Mouse (Mus musculus) testis, postnatal 14 days (tissue): Measurements from ENCODE around the gene Wdr19.
"Not testable (repeated sequence)": the region's sequence is repeated elsewhere in the genome, so short reads cannot be mapped to it uniquely, and the experiment has no call there.

Experiments used
- DNase-seq: peaks from one replicate; pipeline ENCODE4 v3.0.0; 2021; ENCODE audit warnings: low spot score

The Wdr19 gene

GRCm38 (mm10) chr5:65194441-65194840, 5.1 kb upstream of the Wdr19 start:
- DNase-seq = no peak

GRCm38 (mm10) chr5:65204726-65205125, 5.2 kb downstream of the Wdr19 start:
- no peak for DNase-seq

GRCm38 (mm10) chr5:65213321-65213720, 13.8 kb downstream of the Wdr19 start:
- no peak for DNase-seq

DNA sequence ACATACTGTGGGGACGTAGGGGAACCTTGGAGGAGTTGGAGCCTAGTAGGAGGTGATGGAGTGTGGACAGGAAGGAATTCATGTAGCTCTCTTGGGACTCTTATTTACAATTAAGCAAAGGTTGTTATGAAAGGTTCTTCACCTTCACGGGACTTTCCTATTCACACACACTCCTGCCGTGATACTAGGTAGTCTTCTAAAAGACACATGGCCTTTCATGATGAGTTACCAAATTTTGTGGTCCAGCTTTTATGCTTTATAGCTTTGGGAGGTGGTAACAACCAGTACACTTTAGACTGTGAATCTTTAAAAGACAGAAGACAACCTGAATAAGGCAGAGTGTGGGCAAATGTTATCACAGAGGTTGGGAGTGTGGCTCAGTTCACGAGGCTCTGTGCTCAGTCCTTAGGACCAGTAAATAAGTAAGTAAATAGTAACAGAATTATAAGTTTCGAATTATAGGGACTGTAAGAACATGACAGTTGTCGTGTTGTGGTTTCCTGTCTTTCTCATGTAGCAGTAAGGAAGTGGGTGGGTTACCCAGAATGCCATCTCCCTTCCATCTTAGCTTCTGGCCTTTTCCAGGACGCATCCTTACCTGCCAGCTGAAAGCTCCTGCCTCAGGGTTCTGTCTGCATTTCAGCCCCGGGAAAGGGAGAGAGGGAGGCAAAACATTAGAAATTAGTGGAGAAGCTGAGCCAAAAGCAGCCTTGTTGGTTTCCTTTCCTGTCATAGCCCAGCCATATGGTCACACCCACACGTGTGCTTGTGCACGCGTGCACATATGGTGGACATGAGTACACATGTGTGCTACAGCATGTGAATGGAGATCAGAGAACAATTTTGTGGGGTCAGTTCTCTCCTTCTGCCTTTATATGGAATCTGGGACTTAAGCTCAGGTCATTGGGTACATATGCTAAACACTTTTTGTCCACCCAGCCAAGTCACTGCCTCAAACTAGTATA, 18.1 kb downstream of the Wdr19 start:
- no peak for DNase-seq

GRCm38 (mm10) chr5:65221037-65221436, 21.5 kb downstream of the Wdr19 start:
- no peak for DNase-seq

DNA sequence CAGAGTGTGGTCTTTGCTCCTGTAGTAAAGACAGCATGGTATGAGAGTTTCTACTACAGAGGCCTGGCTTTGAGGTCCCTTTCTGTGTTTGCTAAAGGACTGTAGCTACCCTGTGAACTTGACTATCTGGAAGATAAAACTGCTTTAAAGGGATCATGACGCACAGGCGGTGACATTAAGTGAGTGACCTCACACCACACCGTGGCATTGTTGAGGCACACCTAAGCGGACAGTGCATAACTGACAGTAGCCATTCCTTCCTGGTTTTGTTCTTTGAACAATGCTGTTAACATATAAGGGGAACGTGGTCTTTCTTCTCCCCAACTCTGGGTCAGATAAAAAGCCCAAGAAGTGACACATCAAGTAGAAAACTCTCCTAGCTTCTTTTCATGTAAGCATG, 24.6 kb downstream of the Wdr19 start:
- no peak for DNase-seq

DNA sequence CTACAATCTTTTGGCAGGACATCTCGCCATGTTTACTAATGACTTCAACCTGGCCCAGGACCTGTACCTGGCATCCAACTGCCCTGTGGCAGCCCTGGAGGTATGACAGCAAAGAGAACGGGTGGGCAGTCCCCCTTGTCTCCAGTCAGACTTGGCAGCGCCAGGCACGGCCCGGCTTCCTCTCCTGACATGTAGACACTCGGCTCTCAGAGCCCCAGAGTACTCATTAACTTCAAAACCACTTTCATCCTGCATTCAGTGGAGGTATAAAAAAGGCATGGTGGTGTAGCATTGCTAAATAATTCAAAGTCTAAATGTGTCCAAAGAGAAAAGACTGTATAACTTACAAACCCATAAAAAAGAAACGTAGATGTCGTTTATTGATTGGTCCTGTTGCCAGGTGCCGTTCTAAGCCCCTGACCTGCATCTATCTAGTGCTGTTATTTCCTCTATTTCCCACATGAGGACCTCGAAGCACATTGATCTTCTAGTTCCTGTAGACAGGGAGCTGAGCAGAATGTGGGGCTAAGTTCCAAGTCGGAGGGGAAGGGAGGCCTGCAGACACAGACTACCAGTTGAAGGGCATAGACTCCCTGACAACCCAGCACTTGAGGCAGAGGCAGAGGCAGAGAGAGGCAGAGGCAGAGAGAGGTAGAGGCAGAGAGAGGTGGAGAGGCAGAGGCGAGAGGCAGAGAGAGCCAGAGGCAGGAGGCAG, 31.9 kb downstream of the Wdr19 start:
- no peak for DNase-seq

- DNase-seq = no peak
Measured at GRCm38 (mm10) chr5:65242740-65243139, 43.2 kb downstream of the Wdr19 start.

DNA sequence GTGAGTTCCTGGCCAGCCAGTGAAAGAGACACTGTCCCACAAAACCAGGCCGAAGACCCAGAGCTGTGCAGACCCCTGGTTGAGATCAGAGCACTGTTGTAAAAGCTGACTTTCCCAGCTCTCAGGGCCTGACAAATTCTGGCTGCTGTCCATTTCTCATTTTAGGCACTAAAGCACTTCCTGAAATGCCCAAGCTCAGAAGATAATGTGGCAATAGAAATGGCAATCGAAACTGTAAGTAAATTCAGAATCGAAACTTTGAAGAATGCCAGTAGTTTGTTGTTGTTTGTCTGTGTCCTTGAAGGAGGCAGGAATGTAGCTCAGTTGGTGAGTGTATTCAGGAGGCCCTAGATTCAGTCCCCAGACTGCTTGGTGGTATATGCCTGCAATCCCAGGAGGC, 47.8 kb downstream of the Wdr19 start:
- no peak for DNase-seq

DNA sequence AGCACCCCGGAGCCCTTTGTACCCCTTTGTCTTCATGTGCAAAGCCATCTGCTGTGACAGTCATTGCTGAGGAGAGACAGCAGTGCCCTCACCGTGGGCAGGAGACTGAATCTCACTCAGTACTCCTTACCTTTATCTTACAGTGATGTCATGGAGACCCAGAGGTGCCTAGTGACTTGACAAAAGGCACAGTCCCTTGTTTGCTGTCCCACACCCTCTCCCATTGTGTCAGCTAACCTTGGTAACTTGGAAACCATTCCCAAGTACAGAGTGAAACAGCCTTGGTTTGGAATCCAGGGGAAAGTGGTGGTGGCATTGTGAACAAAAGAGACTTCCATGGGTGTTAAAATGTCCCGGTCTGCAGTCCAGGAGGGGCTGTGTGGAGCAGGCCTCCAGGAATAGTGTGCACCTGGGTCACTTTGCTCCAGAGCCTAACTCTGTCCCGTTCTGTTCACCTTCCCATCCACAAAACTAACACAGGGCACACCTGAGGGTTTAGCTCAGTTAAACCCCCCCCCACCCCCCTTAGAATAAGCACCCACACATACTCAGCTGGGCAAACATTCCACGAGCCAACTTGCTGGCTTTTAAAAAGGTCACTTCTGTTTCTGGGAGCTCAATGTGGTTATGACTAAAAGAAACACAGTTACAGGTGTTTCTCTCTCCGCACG, 50.8 kb downstream of the Wdr19 start:
- DNase-seq = no peak

GRCm38 (mm10) chr5:65257910-65258505, 58.5 kb downstream of the Wdr19 start:
- DNase-seq = no peak

DNA sequence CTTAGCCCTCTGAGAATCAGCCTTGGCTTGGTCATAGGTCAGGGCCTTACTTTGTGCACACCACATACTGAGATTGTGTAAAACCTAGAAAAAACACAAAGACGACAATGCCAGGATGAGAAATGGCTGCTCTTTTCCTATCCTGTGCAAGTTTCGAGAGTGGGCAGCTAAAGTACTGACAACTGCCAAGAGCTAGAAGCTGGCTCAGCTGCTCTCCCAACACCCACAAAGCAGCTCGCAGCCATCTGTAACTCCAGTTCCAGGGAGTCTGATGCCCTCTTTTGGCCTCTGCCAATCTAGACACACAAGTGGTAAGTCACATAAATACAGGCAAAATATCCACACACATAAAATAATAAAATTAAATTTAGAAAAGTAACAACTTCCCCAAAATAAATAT, 74.5 kb downstream of the Wdr19 start:
- no peak for DNase-seq

- no peak for DNase-seq
Measured at GRCm38 (mm10) chr5:65279133-65279651, 79.7 kb downstream of the Wdr19 start.

GRCm38 (mm10) chr5:65281216-65281615, 81.7 kb downstream of the Wdr19 start:
- DNase-seq = no peak

GRCm38 (mm10) chr5:65284171-65284570, 84.7 kb downstream of the Wdr19 start:
- no peak for DNase-seq

- no peak for DNase-seq
Measured at GRCm38 (mm10) chr5:65287751-65288701, 88.5 kb downstream of the Wdr19 start.

GRCm38 (mm10) chr5:65289009-65289408, 89.5 kb downstream of the Wdr19 start:
- DNase-seq = not testable (repeated sequence)

- no peak for DNase-seq
Measured at GRCm38 (mm10) chr5:65293627-65294026, 94.1 kb downstream of the Wdr19 start.

DNA sequence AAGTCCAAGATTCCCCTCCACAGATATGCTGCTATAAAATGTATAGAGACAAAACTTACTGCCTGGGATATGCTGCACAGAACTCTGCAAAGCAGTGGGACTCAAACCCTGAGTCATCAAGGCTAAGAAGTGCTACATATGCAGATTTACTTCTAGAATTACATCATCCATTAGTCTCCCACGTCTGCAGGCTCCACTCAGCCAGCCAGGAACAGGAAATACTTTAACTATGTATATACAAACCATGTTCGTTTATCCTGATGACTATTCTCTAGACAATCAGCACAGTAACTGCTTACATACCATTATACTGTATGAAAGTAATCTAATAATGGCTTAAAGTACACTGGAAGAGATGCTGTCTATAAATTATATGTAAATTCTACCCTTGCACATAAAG, 94.8 kb downstream of the Wdr19 start:
- no peak for DNase-seq

- DNase-seq = no peak
Measured at GRCm38 (mm10) chr5:65298167-65298950, 98.9 kb downstream of the Wdr19 start.
